Mouse (Mus musculus): ENCODE results near the gene Gm21954. TPM values are rescaled to one million over a fixed set of nuclear protein-coding genes. Genes with fewer than 3 reads are reported as not detected.

The Gm21954 gene
- total and polyA plus RNA-seq, 2 experiments: not detected

- no peak for DNase-seq (ENCODE audit: extremely low read depth, low read depth, low spot score)
- Histone ChIP-seq H3K9ac (ENCODE audit: low read depth, low read length) (no peak overlapping the region), H3K4me3 (ENCODE audit: insufficient read depth, low read depth, low read length) (no peak overlapping the region), H3K27ac (replicated peaks; ENCODE audit: insufficient read depth, low read depth, low read length) (no peak overlapping the region), H3K36me3 (ENCODE audit: control insufficient read depth, insufficient read depth, low read length) (no peaks in the 10 kb centered on the region), H3K79me2 (ENCODE audit: control insufficient read depth, insufficient read depth, low read length) (no peaks in the 10 kb centered on the region), H3K4me1 (ENCODE audit: control insufficient read depth, insufficient read depth, low read length) (no peaks in the 10 kb centered on the region), H3K27me3 (ENCODE audit: control insufficient read depth, insufficient read depth, low read length) (no peaks in the 10 kb centered on the region)
- TF ChIP-seq CTCF (IDR thresholded peaks at IDR 0.05; ENCODE audit: low read depth, low read length) (no peak), POLR2A (IDR thresholded peaks at IDR 0.05; ENCODE audit: extremely low read depth, insufficient read depth, low read length) (no peak)
- 63% methylated on average over 6 of the region's 6 CpGs for WGBS
These were observed 39.6 kb upstream of the Gm21954 start for GRCm38 (mm10) chr3:55511658-55512057.

- no peak overlapping the region for H3K4me3 ChIP-seq (ENCODE audit: insufficient read depth, low read depth, low read length)
- no peak overlapping the region for H3K27ac ChIP-seq (replicated peaks; ENCODE audit: insufficient read depth, low read depth, low read length)
- H3K36me3 ChIP-seq (ENCODE audit: control insufficient read depth, insufficient read depth, low read length): no peaks in the 10 kb centered on the region
- 83% methylated on average over 7 of the region's 7 CpGs for WGBS
- H3K4me1 ChIP-seq (ENCODE audit: control insufficient read depth, insufficient read depth, low read length): no peaks in the 10 kb centered on the region
- no peak overlapping the region for H3K9ac ChIP-seq (ENCODE audit: low read depth, low read length)
- no peak for DNase-seq (ENCODE audit: extremely low read depth, low read depth, low spot score)
- no peak for TF ChIP-seq CTCF (IDR thresholded peaks at IDR 0.05; ENCODE audit: low read depth, low read length)
- no peak for TF ChIP-seq POLR2A (IDR thresholded peaks at IDR 0.05; ENCODE audit: extremely low read depth, insufficient read depth, low read length)
- H3K79me2 ChIP-seq (ENCODE audit: control insufficient read depth, insufficient read depth, low read length): no peaks in the 10 kb centered on the region
- no peaks in the 10 kb centered on the region for H3K27me3 ChIP-seq (ENCODE audit: control insufficient read depth, insufficient read depth, low read length)
These were observed 38.2 kb upstream of the Gm21954 start for GRCm38 (mm10) chr3:55510198-55510597.

- Histone ChIP-seq H3K79me2 (ENCODE audit: control insufficient read depth, insufficient read depth, low read length) (no peaks in the 10 kb centered on the region), H3K9ac (ENCODE audit: low read depth, low read length) (no peak overlapping the region), H3K27me3 (ENCODE audit: control insufficient read depth, insufficient read depth, low read length) (no peaks in the 10 kb centered on the region), H3K4me3 (ENCODE audit: insufficient read depth, low read depth, low read length) (no peak overlapping the region), H3K27ac (replicated peaks; ENCODE audit: insufficient read depth, low read depth, low read length) (no peak overlapping the region), H3K36me3 (ENCODE audit: control insufficient read depth, insufficient read depth, low read length) (no peaks in the 10 kb centered on the region), H3K4me1 (ENCODE audit: control insufficient read depth, insufficient read depth, low read length) (no peaks in the 10 kb centered on the region)
- no peak for TF ChIP-seq POLR2A (IDR thresholded peaks at IDR 0.05; ENCODE audit: extremely low read depth, insufficient read depth, low read length)
- TF ChIP-seq CTCF (IDR thresholded peaks at IDR 0.05; ENCODE audit: low read depth, low read length): no peak
- no peak for DNase-seq (ENCODE audit: extremely low read depth, low read depth, low spot score)
- 86% methylated on average over 7 of the region's 7 CpGs for WGBS
These were observed 27.3 kb upstream of the Gm21954 start for GRCm38 (mm10) chr3:55499298-55499697.

GRCm38 (mm10) chr3:55496462-55496941 is 24.5 kb upstream of the Gm21954 start:
- no peaks in the 10 kb centered on the region for H3K79me2 ChIP-seq (ENCODE audit: control insufficient read depth, insufficient read depth, low read length)
- DNase-seq (ENCODE audit: extremely low read depth, low read depth, low spot score): no peak
- 89% methylated on average over 9 of the region's 9 CpGs for WGBS
- no peaks in the 10 kb centered on the region for H3K27me3 ChIP-seq (ENCODE audit: control insufficient read depth, insufficient read depth, low read length)
- H3K36me3 ChIP-seq (ENCODE audit: control insufficient read depth, insufficient read depth, low read length): no peaks in the 10 kb centered on the region
- H3K4me3 ChIP-seq (ENCODE audit: insufficient read depth, low read depth, low read length): no peak overlapping the region
- H3K4me1 ChIP-seq (ENCODE audit: control insufficient read depth, insufficient read depth, low read length): no peaks in the 10 kb centered on the region
- no peak overlapping the region for H3K9ac ChIP-seq (ENCODE audit: low read depth, low read length)
- TF ChIP-seq POLR2A (IDR thresholded peaks at IDR 0.05; ENCODE audit: extremely low read depth, insufficient read depth, low read length): no peak
- no peak for TF ChIP-seq CTCF (IDR thresholded peaks at IDR 0.05; ENCODE audit: low read depth, low read length)
- no peak overlapping the region for H3K27ac ChIP-seq (replicated peaks; ENCODE audit: insufficient read depth, low read depth, low read length)

GRCm38 (mm10) chr3:55495866-55496265 is 23.9 kb upstream of the Gm21954 start:
- Histone ChIP-seq H3K36me3 (ENCODE audit: control insufficient read depth, insufficient read depth, low read length) (no peaks in the 10 kb centered on the region), H3K79me2 (ENCODE audit: control insufficient read depth, insufficient read depth, low read length) (no peaks in the 10 kb centered on the region), H3K27me3 (ENCODE audit: control insufficient read depth, insufficient read depth, low read length) (no peaks in the 10 kb centered on the region), H3K4me1 (ENCODE audit: control insufficient read depth, insufficient read depth, low read length) (no peaks in the 10 kb centered on the region), H3K27ac (replicated peaks; ENCODE audit: insufficient read depth, low read depth, low read length) (no peak overlapping the region), H3K9ac (ENCODE audit: low read depth, low read length) (no peak overlapping the region), H3K4me3 (ENCODE audit: insufficient read depth, low read depth, low read length) (no peak overlapping the region)
- 73% methylated on average over 4 of the region's 4 CpGs for WGBS
- no peak for DNase-seq (ENCODE audit: extremely low read depth, low read depth, low spot score)
- TF ChIP-seq POLR2A (IDR thresholded peaks at IDR 0.05; ENCODE audit: extremely low read depth, insufficient read depth, low read length) (no peak), CTCF (IDR thresholded peaks at IDR 0.05; ENCODE audit: low read depth, low read length) (no peak)

- Histone ChIP-seq H3K36me3 (ENCODE audit: control insufficient read depth, insufficient read depth, low read length) (no peaks in the 10 kb centered on the region), H3K4me1 (ENCODE audit: control insufficient read depth, insufficient read depth, low read length) (no peaks in the 10 kb centered on the region), H3K9ac (ENCODE audit: low read depth, low read length) (no peak overlapping the region), H3K27me3 (ENCODE audit: control insufficient read depth, insufficient read depth, low read length) (no peaks in the 10 kb centered on the region), H3K79me2 (ENCODE audit: control insufficient read depth, insufficient read depth, low read length) (no peaks in the 10 kb centered on the region), H3K4me3 (ENCODE audit: insufficient read depth, low read depth, low read length) (no peak overlapping the region), H3K27ac (replicated peaks; ENCODE audit: insufficient read depth, low read depth, low read length) (no peak overlapping the region)
- DNase-seq (ENCODE audit: extremely low read depth, low read depth, low spot score): no peak
- TF ChIP-seq CTCF (IDR thresholded peaks at IDR 0.05; ENCODE audit: low read depth, low read length): no peak
- TF ChIP-seq POLR2A (IDR thresholded peaks at IDR 0.05; ENCODE audit: extremely low read depth, insufficient read depth, low read length): no peak
- WGBS: 87% methylated on average over 7 of the region's 7 CpGs
These were observed 23.2 kb upstream of the Gm21954 start for GRCm38 (mm10) chr3:55495231-55495630.
